Mouse (Mus musculus): ENCODE data around the gene Apoa2.

The Apoa2 gene

GRCm38 (mm10) chr1:171260316-171260715, 35.5 kb downstream of the Apoa2 start:
- no peak for DNase-seq (ENCODE audit: low read depth)

GRCm38 (mm10) chr1:171262594-171263130, 37.8 kb downstream of the Apoa2 start:
- DNase-seq (ENCODE audit: low read depth): no peak

DNA sequence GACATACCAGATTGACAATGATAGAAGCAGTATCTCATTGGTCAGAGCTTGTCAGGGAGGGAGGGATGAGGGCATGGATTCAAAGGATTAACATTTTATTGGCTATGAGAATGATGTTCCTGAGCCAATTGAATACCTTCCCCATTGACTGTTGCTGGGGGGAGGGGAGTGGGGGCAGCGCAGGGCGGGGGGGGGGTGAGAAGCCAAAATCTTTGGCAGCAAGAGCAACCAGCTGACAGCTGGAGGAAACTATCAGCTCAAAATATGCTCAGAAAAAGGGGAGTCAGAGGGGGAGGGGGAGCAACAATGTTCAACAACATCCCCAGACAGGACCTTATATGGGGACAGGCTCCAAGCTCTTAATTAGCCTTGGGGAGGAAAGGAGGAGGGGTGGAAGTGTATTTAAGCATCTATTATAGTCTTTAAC, 38.3 kb downstream of the Apoa2 start:
- DNase-seq (ENCODE audit: low read depth): no peak

DNA sequence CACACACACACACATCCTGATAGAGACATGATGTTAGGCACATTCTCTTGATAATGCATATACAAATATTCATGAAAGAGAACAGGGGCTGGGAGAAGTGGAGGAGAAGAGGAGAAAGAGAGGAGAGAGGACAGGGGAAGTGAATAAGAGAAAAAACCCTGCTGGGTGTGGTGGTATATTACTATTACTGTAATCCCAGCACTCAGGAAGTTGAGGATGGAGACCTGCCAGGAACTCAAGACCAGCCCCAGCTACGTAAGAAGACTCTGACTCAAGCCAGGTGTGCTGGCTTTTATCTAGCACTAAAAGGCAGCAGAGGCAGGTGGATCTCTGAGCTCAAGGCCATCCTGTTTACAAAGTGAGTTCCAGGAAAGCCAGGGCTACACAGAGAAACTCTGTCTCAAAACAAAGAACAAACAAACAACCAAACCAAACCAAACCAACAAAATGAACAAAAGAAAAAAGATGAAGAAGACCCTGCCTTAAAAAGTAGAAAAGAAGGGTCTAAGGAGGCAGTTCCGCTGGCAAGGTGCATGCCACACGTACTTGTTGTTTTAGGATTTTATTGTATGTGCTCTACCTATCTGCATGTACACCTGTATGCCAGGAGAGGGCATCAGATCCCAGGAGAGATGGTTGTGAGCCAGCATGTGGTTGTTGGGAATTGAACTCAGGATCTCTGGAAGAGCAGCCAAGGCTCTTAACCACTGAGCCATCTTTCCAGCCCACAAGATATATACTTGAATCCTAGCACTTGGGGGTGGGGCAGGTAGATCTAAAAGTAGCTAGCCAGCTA, 39.0 kb downstream of the Apoa2 start:
- no peak for DNase-seq (ENCODE audit: low read depth)

DNA sequence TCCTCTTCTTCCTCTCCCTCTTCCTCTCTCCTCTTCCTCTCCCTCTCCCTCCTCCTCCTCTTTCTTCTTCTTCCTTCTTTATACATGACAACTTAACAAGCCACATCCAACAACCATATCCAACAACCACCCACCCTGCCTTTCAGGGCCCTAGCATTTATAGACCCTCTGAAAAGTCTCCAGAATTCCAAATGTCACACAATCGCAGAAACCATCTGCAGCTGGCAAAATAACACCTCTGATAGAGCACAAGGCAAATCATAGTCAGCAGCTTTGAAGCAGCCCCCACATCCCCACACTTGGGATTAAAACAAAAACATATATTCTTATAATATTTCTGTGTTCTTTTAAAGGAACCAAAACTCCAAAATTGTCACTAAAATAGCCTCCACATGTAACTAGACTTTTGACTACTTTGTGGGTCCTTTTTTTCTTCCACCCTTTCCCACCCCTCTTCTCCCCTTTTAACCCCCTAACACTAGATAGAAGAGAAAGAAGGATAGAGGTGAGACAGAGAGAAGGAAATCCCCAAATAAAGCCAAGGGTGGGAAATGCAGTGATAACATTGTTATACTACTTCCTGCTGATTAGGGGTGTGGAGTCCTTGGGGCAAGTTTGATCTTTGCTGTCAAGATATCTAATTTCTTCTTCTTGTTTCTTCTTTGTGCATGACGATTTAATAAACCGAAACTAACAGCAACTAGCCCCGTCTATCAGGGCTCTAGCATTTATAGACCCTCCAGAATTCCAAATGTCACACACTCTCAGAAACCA, 41.3 kb downstream of the Apoa2 start:
- no peak for DNase-seq (ENCODE audit: low read depth)

- no peak for DNase-seq (ENCODE audit: low read depth)
These were observed 43.5 kb downstream of the Apoa2 start for GRCm38 (mm10) chr1:171268341-171268740.

DNA sequence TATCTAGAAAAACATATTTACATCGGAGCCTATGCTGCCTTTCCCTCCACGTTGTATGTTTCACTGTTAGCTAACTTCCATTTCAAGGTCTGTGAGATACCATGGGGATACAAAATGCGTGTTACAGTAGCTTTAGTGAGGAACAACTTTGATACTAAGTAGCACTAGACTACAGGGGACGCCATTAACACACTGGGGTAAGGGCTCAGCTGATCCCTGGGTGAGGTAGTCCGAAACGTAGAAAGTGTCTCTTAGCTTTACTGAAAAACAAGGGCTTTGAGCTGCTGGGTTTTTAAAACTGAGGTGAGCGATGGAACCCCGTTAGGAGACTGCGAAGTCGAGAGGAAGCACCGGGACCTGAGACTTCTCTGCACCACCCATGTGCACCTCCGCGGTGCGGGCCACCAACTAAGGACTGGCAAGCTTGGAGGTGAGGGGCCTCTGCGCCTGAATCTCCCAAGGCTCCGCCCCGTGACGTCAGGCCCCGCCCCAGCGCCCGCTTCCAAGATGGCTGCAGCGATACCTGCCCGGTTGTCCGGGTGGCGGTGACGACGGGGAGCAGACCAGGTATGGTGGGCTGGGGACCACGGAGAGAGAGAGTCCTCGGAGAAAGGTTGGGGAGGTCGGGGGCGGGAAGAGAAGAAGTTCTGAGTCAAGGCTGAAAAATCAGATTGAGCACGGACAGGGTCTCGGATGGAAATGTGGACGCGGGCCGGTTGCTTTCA, 45.2 kb downstream of the Apoa2 start, which contains the start of gene B4galt3:
TSS of gene B4galt3 (plus strand) at position 481 of the 725 bp plus-strand sequence.
- peak; percentile 86 for DNase-seq (ENCODE audit: low read depth)

DNA sequence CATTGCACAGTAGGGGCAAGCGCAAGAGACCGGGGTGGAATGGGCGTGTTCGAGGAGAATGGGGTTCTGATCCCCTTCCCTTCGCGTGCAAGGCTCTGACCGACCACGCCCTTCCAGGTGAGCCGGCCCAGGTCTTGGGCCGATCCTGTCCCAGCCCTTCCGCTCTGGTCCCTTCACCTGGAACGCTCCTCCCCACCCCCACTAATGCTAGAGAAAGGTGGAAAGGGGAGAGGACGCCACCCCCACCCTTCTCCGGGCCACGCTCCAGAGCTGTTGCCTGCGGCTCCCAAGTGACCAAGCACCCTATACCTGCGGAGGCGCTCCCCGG, 45.7 kb downstream of the Apoa2 start:
- no peak for DNase-seq (ENCODE audit: low read depth)

GRCm38 (mm10) chr1:171271196-171271595, 46.3 kb downstream of the Apoa2 start:
- peak; percentile 76 for DNase-seq (ENCODE audit: low read depth)

- DNase-seq (ENCODE audit: low read depth): no peak
These were observed 46.8 kb downstream of the Apoa2 start for GRCm38 (mm10) chr1:171271622-171272021.

DNA sequence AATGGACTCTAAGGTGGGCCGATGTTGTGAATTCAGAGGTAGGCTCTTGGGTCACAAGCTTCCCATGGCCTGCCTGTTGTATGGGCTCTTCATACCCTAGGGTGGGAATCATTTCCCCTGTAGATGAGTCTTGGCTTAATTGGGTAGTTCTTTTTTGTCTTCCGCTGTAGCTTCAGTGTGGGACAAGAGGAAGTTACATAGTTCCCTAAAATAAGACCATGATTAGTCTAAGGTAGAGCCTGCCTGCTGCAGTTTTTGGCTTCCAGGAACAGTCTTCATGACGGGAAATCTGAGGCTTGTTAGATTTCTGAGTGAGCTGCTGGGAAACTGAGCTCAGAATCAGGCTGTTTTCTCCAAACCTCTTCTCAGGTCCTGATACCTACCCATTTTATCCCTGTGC, 47.2 kb downstream of the Apoa2 start:
- no peak for DNase-seq (ENCODE audit: low read depth)

GRCm38 (mm10) chr1:171274171-171274570, 49.3 kb downstream of the Apoa2 start:
- DNase-seq (ENCODE audit: low read depth): no peak

DNA sequence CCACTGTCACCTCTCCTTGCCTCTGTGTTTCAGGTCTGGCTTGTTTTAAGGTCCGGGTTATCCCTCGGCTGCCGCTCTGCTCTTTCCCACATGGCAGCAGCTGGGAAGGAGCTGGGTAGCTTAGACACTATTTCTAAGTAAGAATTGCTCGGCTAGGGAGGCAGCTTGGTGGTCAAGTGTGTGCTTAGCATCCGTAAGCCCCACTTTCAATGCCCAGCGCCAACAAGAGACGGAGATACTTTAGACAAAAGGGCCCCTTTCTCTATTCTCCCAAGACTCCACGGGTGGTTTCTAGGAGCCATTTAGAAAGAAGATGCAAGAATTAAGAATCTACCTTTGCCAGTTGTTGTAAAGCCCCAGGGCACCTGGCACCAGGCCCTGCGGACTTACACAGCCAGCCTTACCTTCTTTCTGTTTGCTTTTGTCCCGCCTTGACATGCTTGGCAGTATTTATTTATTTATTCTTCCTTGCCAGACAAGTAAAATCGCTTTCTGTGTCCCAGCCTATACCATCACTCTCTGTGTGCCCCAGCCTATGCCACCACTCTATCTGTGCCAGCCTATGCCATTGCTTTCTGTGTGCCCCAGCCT, 50.4 kb downstream of the Apoa2 start:
- DNase-seq (ENCODE audit: low read depth): no peak

All from c-Kit-positive CD71-positive TER-119-negative erythroid progenitor cells, embryonic 14.5 days (primary cell).